Mouse (Mus musculus) liver, postnatal 0 days (tissue): Measurements from ENCODE around the gene Gm20388.

Source experiments
- CTCF ChIP-seq: sonication (generic); IDR thresholded peaks from 2 replicates; pipeline ENCODE4 v1.5.1; 2016; ENCODE audit warnings: antibody characterized with exemption, low read depth
- EP300 ChIP-seq: IDR thresholded peaks from 2 replicates; pipeline ENCODE4 v1.6.1; 2016; ENCODE audit warnings: antibody characterized with exemption, low read depth, mild to moderate bottlenecking

DNA sequence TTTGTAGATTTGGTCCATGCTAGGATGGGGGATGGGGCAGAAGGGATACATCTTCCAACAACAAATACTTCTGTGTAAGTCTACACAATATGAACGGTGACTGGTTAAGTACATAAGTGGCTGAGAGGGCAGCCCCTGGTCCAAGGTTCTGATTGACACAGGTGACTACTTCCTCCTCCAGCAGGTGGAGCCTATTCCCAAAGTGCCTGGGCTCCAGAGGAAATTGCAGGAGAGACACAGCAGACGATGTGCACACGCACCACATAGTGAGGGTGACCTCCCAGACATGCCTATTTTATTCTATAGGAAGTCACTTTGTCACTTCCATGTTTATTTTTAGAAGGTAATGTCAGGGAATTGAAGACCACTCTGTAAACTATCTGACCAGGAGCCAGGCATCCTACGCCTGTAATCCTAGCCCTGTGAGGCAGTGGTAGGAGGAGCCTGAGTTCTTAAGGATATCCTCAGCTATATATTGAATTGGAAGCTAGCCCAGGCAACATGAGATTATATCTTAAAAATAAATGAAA lies 3970.2 kb downstream of the Gm20388 start:
- 0 out of 2 replicates have a peak, but pooled peaks have one; percentile 11 for TF ChIP-seq CTCF
- TF ChIP-seq EP300, result no peak
